Mouse (Mus musculus): ENCODE measurements around the gene Fsd1.

Gene Fsd1

GRCm38 (mm10) chr17:56009962-56010240, 23.6 kb downstream of the Fsd1 start:
- DNase-seq (ENCODE audit: low spot score in 2 of 2) = no peak

DNA sequence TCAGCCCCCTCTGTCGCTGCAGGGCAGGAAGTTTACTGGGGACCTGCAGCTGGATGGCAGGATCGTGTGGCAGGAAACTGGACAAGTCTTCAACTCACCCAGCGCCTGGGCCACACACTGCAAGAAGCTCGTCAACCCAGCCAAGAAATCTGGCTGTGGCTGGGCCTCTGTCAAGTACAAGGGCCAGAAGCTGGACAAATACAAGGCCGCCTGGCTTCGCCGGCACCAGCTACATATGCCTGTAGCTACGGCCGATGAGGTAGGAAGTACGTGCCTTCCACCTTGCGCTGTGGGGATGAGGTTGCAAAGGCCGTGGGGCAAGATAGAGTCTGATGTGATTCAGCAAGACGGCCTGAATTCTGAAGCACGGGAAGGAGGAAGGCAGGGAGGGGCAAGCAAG, 23.9 kb downstream of the Fsd1 start:
- no peak for DNase-seq (ENCODE audit: low spot score in 2 of 2)

DNA sequence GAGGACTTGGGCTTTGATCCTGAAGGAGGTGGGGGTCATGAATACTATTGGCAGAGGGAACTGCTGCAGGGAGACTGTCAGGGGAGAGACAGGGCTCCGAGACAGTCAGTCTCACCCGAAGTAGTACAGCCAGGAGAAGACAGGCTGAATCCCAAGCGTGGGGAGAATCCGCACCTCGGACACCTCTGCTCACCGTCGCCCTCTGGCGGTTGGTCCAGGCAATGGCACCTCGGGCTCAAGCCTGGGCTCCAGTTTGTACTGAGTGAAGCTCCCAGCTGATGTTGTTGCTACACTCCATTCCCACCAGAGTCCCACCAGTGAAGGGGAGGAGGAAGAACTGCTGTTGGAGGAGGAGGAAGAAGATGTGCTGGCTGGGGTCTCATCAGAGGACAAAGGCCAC, 24.4 kb downstream of the Fsd1 start:
- no peak for DNase-seq (ENCODE audit: low spot score in 2 of 2)

DNA sequence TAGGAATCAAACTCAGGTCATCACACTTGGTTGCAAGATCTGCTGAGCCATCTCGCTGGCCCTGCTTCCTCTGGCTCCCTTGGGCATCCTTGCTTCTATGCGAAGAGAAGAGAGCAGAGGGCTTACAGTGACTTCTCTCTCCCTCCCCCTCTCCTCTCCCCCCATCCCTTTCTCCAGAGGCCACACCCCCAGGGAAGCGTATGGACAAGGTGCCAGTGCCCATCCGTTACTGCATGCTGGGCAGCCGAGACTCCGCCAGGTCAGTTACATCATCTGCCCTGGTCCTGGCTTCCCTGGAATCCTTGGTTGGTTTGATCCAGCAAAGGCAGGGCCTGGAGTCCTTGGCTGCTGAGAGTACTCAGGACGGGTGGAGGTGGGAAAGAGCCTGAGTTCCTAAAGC, 25.1 kb downstream of the Fsd1 start:
- no peak for DNase-seq (ENCODE audit: low spot score in 2 of 2)

DNA sequence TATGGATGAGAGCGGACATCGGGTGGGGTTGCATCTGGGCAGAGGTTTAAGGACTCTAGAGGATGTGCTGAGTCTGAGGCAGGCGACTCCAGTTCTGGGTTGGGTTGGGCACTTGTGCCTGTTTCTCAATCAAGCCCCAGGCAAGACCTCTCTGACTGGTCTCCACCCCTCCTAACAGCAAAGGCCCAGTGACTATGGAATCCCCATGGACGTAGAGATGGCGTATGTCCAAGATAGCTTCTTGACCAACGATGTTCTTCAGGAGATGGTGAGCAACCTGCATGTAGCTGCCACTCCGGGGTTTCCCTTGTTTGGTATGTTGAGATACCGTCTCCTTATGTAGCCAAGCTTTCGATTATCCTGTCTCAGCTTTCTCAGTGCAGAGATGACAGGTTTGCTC, 29.0 kb downstream of the Fsd1 start:
- DNase-seq (ENCODE audit: low spot score in 2 of 2) = no peak

DNA sequence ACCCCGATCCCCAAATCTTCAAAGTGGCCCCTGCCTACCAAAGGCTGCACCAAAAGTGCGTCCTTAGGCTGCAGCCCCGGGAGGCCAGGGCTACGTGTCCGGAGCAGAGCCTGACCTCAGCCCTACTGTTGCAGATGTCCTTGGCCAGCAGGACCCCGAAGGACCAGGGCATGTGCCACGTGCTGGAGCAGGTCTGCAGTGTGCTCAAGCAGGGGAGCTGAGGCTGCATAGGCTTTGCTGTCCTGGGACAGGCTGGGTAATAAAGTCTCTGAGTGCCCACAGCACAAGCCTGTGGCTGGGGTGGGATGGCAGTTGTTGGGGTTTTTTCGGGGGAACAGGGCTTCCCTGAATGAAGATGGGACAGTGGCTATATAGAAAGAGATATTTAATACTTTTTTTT, 30.1 kb downstream of the Fsd1 start:
- no peak for DNase-seq (ENCODE audit: low spot score in 2 of 2)

DNA sequence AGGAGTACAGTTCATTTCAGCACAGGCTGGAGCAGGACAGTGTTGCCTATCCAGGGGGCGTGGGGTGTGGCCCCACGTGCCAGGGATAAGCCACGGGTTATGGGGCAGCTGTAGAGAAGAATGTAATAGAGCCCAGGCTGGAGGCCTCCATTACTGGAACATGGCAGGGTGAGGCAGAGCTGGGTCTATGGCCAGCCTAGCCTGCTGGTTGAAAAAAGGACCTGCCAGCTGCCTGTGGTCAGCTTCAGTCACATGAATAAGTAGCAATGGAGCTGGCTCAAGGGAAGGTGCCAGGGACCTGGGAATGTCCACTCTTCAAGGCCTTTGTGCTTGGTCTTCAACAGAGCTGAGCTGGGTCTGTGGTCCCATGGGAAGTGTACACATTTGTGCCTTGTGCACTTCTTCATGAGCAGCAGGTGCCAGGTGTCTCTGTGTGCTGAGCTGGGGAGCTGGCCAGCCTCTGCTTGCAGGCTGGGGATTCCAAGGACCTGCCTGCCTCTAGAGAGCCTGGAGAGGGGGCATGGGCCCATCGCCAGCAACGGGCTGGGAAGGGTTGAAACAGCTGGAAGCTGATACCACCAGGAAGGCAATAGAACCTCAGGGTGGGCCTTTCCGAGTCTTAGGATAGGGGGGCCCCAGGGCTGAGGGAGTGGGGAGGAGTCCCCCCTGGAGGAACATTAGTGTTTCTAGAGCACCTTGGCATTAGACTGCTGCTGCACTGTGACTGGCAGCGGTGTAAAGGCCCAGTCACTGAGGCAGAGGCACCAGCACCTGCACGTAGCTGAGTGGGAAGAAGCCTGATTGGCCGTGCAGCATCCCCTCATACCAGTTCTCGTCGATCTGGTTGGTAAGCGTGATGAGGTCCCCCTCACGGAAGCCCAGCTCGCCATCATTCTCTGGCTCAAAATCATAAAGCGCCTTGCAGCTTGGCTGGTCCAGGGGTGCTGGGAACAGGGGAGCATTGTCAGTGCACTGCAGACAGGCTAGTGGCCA, 30.8 kb downstream of the Fsd1 start:
- no peak for DNase-seq (ENCODE audit: low spot score in 2 of 2)

GRCm38 (mm10) chr17:56017848-56018247, 31.5 kb downstream of the Fsd1 start:
- no peak for DNase-seq (ENCODE audit: low spot score in 2 of 2)

DNA sequence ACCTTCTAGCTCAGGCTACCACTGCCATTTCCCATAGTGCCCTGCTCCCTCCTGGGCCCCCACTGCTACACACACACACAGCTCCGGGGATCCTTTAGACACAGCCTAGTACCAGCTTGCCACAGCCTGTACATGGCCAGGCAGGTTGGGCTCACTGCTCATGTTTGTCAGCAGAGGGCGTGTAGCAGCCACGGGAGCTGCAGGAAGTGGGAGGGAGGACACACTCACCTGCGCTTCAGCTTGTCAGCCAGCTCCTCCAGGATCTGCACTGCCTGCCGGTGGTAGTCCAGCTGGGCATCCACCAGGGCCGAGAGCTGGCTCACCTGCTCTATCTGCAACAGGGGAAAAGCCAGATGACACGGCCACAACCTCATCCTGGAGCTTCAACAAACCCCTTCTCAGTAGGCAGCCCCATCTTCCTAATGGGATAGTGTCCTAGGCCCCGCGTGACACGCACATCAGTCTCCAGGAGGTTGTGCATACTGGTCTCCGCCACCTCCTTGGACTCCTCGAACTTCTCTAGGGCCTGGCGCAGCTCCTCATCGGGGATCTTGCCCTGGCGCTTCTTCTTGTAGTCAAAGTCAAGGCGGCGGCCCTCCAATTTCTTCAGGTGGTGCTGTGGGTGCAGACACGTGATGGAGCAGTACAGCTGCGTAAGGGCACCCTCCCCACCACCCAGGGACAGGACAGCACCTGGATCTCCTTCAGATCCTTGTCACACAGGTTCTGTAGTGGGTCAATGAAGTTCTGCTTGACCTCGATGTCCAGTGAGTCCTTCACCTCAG, 32.2 kb downstream of the Fsd1 start:
- DNase-seq (ENCODE audit: low spot score in 2 of 2) = peak in 1 of 2 experiments; percentile 62

DNA sequence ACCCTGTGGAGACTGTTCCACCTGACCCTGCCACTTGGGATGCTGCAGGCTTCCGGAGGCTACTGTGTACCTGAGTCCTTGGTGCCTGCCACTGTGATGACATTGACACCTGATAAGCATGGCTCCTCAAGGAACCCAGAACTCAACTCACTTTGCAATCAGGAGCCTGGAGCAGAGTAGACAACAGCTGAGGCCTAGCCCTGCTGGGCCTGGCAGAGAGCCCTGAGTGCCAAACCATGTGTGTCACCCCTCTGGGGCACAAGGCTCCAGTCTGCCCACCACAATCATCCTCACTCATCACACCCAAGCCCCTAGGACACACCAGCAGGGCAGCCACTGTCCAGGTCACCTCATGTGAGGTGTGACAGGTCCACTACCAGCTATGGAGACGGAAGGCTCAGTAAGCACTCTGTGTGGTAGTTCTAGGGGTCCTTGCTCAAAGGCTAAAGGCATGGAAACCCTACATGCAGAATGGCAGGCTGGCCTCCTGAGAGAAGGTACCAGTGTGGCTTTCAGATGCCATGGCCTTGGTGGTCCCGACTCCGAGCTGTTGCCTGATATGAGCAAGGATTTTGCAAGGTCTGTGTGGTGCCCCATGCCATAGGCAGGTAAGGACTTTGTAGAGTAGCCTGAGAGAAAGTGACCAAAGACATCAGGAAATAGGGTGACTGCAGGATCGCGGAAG, 34.2 kb downstream of the Fsd1 start:
- DNase-seq (ENCODE audit: low spot score in 2 of 2) = no peak

DNA sequence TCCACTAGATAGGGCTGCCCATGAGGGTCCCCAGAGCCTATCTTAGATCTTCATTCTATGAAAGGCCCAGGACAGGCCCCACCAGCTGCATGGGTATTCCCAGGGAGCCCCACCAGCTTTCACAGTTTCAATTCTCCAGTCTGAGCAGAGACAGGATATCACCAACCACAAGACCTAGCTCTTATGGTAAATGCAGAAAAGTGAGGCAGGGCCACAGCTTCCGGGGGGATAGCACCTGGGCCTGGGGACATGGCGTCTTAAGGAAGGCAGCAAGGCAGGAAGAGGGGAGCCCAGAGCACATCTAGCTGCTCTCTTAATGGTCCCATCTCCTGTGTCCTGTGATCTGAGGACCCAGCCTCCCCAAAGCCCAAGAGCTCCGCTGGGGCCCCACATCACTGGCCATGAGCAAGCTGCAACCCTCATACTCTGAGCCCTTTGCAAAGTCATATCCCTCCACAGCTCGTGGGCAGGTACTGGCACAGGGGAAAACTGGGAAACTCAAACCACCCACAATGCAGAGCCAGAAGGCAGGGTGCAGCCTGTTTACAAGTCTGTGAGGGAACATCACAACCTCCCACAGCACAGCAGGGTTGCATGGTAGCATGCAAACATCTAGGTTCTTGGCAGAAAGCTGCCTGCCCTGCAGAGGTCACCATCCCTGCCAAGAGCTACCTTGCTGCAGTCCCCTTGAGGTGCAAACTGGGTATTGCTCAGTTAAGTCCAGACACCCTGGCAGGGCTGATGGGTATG, 35.0 kb downstream of the Fsd1 start:
- peak in 1 of 2 experiments; percentile 78 for DNase-seq (ENCODE audit: low spot score in 2 of 2)

DNA sequence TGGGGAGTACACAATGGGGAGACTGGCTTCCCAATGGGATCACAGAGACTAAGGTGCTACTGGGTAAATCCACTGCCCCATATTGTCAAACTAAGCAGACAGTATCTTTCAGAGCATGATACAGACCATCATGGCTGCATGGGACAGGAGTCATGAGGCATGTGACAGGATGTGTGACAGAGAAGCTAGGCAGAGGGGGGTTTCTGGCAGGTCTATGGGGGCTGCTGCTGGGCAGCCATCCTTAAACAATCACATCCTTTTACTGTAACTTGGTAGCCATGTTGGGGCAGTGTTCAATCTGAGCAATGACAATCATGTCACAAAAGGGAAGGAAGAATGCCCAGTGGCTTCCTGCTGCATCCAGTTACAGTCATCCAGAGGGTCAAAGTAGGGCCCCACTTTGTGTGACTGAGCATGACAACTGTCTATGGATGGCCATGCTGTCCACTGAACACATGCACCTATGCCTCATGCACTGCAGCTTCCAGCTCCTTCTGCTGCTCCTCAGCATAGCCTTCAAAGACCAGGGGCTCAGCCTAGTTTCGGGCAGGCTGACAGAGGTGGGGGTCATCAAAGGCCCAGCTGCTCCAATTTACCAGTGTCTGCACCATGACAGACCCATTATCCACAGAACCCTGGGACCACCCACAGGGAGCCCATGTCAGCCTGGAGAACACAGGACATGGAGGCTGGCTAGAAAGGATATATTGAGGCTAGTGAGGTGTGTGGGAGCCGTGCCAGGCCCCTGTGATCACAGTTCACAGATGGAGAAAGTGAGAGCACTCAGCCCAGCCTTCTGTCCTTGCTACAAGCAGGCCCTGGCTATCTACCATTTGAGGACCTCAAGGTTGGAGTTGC, 36.1 kb downstream of the Fsd1 start:
- DNase-seq (ENCODE audit: low spot score in 2 of 2) = no peak

DNA sequence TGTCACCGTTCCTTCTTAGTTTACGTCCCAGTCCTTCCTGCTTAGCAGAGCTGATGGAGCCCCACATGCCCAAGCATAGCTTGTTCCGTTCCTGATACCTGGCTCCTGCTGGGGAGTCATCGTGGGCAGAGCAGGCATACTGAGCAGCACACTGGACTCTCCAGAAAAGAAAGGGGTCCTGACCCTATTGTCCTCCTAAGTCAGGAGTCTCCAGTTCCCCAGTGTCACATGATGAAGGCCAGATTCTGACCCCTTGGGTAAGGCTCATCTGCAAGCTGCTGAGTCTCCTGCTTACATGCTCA, 36.6 kb downstream of the Fsd1 start:
- DNase-seq (ENCODE audit: low spot score in 2 of 2) = no peak

DNA sequence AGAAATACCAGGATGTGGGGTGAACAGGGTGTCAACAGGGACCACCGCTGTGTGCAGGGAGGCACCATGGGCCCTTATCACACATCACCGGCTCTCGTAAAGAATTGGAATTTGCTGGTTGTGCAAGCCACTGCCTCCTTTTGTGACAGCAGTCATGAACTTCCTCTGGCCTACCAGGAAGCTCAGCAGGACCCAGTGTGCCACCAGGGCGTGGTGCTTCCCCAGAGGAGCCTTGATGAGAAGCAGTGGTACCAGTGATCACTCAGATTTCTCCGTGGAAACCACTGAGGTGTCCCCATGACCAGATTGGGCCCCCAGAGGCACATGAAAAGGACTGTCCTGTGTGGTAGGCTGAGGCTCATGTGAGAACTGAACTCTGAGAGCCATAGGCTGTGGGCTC, 37.1 kb downstream of the Fsd1 start:
- no peak for DNase-seq (ENCODE audit: low spot score in 2 of 2)

DNA sequence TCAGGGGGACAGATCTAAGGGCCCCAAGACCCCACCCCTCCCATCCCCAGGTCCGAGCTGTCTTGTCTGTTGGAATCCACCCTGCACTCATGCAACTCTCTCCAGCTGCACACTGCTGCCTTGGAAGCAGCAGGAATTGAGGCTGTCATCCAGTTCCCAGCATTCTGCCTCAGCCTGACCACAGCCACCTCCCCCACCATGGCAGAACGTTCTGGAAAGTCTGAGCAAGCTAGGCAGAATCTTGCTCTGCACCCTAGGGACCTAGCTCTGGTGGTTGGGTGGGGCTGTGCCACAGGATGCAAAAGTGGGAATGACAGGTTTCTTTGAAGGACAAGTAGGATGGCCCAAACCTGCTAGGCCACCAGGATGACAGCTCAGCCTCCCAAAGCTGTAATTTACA, 38.2 kb downstream of the Fsd1 start:
- no peak for DNase-seq (ENCODE audit: low spot score in 2 of 2)

GRCm38 (mm10) chr17:56024931-56025330, 38.6 kb downstream of the Fsd1 start:
- DNase-seq (ENCODE audit: low spot score in 2 of 2) = no peak

DNA sequence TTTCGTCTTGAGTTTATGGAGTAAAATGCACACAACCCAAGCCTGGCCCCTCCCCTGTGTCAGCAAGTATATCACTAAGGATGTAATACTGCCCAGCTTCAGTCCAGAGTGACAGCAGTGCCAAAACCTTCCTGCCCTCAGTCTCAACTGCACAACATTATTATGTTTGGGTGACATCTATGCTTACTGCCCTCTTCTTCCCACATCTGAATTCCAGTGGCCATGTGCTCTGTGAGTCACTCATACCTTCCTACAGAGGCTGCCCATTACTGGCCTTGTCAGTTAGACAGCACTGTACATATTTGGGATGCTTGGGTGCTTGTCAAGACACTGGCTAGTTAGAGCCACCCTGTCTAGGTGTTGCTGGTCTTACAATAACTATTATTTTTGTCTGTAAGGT, 40.0 kb downstream of the Fsd1 start:
- no peak for DNase-seq (ENCODE audit: low spot score in 2 of 2)

- no peak for DNase-seq (ENCODE audit: low spot score in 2 of 2)
These were observed 40.6 kb downstream of the Fsd1 start for GRCm38 (mm10) chr17:56026881-56027280.

- DNase-seq (ENCODE audit: low spot score in 2 of 2) = no peak
These were observed 41.6 kb downstream of the Fsd1 start for GRCm38 (mm10) chr17:56027801-56028441.

DNA sequence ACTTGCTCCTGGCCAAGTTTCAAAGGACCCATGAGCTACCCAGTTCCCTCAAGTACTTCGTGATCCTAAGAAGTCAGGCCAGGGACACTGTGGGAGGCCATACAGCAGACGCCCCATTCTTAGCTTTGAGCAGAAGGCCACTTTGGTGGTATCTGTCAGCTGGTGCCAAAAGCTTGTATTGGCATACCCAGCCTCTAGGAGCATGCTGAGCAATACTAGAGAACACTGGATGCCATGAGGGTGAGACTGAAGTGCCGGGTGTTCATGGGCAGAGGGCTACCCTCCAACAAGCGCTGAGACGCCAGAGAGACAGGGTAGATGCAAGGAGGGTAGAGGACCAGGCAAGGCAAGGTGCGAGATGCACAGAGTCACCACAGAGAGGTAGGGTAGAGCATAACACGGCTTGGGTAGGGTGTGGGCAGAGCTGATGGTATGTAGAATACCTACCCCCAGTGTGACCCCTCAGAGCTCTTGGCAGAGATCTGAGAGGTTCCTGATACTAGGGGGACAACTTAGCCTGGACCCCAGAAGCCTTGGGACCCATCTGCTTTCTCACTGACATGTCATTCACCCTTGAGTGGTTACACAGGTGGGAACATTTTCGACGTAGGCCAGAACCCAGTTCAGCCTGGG, 44.0 kb downstream of the Fsd1 start:
- DNase-seq (ENCODE audit: low spot score in 2 of 2) = no peak
